Mouse (Mus musculus) kidney, adult 9 months (tissue): ENCODE measurements around the gene Dedd2.

Source experiments
- DNase-seq: peaks from one replicate; pipeline ENCODE4 v3.0.0; 2022

Gene Dedd2

DNA sequence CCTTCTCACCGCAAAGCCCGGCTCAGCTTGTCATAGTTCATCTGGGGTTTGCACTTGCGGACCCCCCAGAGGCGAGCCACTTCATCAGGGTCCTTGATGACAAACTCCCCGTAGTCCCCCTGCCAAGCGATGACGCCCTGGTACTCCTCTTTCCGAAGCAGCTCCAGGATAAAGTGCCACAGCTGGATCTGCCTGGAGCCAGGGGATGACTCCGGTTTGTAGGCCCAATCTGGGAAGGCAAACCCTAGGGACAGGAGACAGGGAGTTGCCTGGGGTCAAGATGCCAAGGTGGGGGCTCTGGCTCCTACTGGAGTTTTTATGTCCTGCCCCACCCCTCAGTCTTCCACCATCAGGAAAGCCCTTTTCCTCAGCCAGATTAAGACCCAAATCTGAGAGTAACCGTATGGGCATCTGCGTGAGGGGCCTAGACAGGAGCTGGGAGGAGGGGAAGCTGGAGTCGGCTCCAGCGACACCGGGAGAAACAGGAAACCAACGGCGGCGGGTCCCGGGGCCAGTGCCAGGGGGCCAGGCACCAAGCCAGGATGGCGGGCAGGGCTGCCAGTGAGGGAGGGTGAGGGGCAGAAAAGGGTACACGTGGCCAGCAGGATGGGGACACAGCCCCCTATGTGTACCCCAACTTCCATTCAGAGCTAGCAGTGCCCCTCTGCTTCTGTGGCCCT is 25.8 kb upstream of the Dedd2 start:
- no peak for DNase-seq

DNA sequence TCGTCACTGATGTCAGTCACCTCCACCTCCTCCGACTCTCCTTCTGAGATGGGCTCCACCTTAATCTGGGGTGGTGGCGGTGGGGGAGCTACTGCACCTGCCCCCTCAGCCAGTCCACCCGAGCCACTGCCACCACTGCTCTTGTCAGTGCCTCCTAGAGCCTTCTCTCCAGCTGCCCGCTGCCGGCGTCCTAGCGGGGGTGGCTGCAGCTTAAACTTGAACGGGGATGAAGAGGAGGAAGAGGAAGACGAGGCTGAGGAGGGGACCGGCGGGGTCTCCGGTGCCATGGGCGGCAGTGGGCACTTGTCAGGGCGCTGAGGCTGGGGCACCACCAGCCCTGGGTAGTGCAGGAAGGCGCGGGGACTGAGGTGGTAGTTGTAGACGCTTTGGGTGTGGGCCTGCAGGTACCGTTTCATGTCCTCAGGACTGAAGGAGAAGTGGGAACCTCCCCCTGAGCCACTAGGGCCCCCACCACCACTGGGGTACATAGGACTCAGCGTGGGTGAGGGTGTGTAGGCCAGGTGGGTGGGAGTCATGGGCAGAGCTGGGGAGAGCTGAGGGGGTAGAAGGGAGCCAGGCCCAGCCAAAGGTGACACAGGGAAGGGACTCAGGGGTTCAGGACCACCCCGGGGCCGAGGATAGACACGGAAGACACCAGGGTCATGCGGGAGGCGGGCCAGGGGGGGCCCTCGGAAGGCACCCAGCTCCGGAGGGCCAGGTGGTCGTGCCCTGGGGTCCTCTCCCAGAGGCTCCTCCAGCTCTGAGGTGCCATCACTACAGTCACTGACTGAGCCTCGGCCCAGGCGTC is 24.4 kb upstream of the Dedd2 start:
- DNase-seq: no peak

- no peak for DNase-seq
These were observed 22.9 kb upstream of the Dedd2 start for GRCm38 (mm10) chr7:25243361-25243760.

- DNase-seq: peak; percentile 79
These were observed 20.6 kb upstream of the Dedd2 start for GRCm38 (mm10) chr7:25241062-25241461.

DNA sequence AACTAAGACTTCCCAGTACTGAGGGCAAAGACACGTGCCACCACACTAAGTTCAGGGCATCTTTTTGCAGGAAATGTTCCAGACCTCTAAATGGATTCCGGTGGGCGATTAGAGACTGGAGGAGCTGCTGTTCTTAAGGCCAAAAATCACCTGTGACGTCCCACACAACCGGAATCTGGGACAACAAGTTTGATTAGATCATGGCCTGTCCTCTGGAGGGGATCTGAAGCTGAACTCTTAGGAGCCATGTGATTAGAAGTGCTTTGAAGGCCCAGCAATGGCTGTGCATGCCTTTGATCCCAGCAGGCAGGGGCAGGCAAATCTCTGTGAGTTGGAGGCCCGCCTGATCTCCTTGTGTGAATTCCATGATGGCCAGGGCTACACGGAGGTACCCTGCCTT is 20.2 kb upstream of the Dedd2 start:
- no peak for DNase-seq

DNA sequence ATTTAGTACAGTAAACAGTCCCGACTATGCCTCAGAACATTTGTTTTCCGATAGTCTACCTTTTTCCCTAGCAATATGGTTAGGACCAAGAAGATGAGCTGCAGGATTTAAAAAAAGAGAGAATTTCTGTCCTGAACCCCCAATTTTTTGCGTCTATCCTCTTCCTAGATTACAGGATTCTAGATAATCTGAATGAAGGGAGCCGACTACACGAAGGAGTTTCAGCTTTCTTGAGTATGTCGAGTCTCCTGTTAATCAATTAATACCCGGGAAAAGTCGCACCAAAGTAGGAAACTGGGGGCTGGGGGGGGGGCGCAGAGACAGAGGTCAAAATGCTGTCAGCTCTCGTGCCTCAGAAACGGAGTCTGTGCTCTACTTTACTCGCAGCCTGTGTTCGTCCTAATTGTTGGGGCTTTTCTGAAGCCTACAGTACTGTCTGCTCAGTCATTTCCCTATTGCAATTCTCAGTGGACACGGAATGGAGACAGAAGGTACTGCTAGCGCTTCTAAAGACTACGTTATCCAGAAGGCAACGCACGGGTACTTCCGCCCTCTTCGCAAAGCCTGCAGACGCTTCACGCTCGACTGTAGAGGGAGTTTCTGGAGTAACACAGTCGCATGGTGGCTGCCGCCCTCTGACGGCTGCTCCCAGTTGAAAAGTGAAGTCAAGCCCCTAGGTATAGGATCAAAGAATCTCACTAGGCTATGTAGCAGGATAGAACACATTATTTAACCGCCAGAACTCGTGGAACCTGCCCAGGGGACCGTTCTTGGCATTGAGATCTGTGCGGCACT is 18.6 kb upstream of the Dedd2 start:
- DNase-seq: peak; percentile 93

- DNase-seq: peak; percentile 98
These were observed 17.7 kb upstream of the Dedd2 start for GRCm38 (mm10) chr7:25238015-25238706.

GRCm38 (mm10) chr7:25237249-25238014 is 17.0 kb upstream of the Dedd2 start, which contains the start of gene Gsk3a:
Gsk3a (minus strand) TSS chr7:25237851.
- peak; percentile 99 for DNase-seq

GRCm38 (mm10) chr7:25235526-25235925 is 15.1 kb upstream of the Dedd2 start:
- DNase-seq: no peak

DNA sequence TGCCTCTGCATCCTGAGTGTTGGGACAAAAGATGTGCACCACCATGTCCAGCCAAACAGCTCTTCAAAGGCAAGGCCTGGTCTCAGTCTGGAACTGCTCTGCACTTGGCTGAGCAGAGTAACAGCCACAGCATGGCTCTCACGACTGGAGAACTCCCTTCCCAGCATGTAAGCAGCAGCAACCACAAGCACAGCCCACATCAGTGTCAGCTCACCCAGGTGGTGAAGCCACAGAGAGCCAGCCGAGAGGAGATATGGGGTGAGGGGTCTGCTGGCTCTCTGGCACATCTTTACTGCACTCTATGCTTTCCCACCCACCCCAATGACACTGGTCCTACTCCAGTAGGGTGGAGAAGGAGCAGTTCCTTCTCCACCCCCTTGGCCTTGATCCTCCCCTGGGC is 12.6 kb upstream of the Dedd2 start:
- no peak for DNase-seq

GRCm38 (mm10) chr7:25232101-25232648 is 11.8 kb upstream of the Dedd2 start:
- no peak for DNase-seq

DNA sequence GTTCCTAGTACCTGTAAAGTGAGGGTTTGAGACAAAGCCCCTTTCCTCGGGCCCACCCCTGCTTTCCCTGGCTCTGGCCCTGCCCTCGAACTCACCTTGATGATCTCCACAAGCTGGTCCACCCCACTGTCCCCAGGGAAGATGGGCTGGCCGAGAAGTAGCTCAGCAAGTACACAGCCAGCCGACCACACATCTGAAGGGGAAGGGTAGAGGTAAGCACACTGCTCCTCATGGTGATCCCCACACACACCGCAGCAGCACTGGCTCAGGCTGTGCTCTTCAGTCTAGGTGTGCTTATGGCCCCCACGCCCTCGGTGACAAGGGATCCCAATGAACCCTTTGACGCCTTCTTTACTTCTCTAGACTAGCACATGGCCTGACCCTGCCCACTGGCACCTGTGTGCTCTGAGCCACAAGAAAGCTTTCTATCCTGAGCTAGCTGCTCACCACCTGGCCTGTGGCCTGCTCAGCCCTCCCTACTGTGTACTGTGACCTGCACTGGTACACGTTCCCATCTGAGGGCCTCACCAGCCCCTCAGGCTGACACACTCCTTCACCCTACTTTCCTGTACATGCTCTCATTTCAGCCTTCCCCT is 10.4 kb upstream of the Dedd2 start:
- no peak for DNase-seq

DNA sequence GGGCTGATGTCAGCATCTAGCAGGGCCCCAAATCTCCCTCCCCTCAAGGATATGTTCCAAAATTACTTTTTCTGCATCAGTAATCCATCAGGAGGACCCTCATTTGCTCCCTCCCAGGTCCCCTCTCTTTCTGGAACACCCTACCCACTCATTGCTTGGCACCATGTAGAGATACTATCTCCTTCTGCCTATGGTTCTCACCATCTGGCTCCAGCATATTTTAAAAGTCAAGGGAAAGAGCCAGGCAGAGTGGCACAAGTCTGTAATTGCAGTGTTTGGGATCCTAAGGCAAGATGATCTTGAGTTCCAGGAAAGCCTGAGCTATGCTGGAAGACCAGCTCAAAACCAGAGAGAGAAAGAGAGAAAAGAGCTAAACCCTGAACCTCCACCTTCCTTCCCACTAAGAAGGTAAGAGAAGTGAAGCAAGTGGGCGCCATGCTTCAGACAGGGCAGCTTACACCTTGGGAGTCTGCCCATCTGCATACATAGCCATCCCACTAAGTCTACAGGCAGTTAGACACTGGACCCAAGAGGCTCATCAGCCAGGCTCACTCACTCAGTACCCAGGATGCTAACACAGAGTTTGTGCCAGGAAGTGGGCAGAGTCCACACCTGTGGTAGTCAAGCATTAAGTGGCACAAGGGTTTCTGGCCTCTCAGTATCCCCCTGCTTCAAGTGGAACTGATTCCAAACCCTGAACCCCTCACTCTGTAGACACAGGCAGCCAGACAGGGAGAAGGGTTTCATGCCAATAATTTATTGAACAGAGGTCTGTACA is 7.3 kb upstream of the Dedd2 start:
- DNase-seq: peak; percentile 80

DNA sequence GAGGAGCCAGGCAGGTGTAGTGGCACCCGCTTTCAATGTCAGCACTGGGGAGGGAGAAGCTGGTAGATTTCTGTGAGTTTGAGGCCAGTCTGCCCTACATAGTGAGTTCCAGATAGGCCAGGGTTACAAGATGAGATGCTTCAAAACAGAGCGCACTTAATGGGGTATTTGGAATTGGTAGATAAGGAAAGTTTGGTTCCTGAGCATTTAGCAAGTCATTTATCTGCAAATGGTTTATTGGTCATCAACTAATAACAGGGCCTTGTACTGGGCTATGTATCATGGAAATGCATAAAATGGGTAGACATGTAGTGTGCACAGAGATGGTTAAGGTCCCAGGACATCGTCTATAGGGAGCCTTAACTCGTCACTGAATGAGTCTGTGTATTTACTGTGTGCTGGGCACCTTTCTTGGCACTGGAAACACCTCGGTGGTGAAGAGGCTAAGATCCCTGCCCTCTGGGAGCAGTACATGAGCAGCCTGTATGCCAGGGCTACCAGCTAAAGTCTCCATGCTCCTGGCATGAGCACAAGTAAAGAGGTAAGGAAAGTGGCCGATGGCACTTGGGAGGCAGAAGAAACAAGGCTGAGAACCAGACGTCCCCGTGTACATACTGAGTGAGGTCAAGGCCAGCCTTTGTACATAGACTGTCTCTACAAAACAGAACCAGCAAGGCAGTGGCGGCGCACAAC is 2.0 kb upstream of the Dedd2 start:
- no peak for DNase-seq

DNA sequence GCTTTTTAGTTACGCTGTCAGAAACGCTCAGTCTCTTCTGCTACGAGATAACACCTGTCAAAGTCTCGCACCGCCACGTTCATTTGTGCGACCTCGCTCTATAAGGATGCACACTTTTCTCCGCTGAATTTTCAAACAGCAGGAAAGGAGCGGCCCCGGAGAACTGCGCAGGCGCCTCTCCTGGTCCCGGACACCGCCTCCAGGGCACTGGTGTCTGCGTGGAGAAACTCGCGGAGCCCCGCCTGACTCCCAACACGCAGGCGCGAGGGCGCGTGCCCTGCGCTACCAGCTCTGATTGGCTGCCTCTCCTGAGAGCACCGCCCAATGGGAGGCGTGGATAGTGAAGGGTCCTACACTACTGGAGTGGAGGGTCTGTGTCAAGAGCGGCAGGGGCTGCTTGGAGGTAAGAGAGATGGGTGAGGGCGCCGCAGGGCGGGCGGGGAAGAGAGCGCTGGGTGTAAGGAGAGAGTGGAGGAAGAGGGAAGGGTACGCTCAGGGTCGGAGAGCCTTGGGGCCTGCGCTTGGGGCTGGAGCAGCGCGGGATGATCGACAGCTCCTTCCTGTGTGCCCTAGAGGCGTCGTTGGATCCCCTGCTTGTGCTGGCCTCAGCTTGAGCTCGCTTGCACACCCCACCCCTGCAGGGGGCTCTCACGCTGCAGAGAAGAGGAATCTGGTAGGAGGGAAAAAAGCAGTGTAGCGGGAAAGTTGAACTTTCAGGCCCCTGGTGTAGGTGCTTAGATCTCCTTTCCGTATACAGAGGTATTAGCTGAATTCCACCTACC is 878 bp upstream of the Dedd2 start, which contains the start of gene Zfp526:
Gene Zfp526 (plus strand): TSS at position 324 of the 782 bp plus-strand sequence.
- peak; percentile 98 for DNase-seq

- DNase-seq: peak; percentile 98
These were observed 509 bp downstream of the Dedd2 start for GRCm38 (mm10) chr7:25219756-25220456.

GRCm38 (mm10) chr7:25219416-25219750 is 1.0 kb downstream of the Dedd2 start:
- no peak for DNase-seq

- DNase-seq: no peak
These were observed 1.6 kb downstream of the Dedd2 start for GRCm38 (mm10) chr7:25218705-25219415.
